Mouse (Mus musculus): ENCODE measurements around the gene Eepd1. TPM values are rescaled to one million over a fixed set of nuclear protein-coding genes. Genes with fewer than 3 reads are reported as not detected.

Gene Eepd1
- polyA plus RNA-seq, 1 experiment from 2014 or later: 6.4 TPM

DNA sequence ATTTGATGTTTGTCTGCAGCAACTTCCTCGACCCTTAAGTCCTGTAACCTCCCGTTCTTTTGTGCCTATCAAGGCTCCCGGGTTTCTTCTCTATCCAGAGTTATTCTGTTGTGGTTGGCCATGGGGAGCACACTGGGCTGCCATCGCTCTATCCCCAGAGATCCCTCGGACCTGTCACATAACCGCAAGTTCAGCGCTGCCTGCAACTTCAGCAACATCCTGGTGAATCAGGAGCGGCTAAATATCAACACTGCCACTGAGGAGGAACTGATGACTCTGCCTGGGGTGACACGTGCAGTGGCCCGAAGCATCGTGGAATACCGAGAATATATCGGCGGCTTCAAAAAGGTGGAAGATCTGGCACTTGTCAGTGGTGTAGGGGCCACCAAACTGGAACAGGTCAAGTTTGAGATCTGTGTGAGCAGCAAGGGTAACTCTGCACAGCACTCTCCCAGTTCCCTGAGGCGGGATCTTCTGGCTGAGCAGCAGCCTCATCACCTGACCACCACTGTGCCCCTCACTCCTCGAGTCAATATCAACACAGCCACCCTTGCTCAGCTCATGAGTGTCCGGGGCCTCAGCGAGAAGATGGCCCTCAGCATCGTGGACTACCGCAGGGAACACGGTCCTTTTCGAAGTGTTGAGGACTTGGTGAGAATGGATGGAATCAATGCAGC lies 1.1 kb downstream of the Eepd1 start:
- no peaks in the 10 kb centered on the region for H3K36me3 ChIP-seq
- ATAC-seq (replicated peaks; ENCODE audit: low FRiP score): no peak
- H3K9me3 ChIP-seq (replicated peaks): no peaks in the 10 kb centered on the region
- H3K4me3 ChIP-seq (replicated peaks): peak overlapping the region; percentile 69
- peaks cover 34% of the 10 kb centered on the region for H3K4me1 ChIP-seq
- H3K27me3 ChIP-seq: peaks cover 28% of the 10 kb centered on the region
- WGBS: 42% methylated on average over 22 of the region's 22 CpGs
- H3K4me2 ChIP-seq: peak overlapping the region; percentile 80
- H3K9ac ChIP-seq: no peak overlapping the region
- no peak overlapping the region for H3K27ac ChIP-seq

DNA sequence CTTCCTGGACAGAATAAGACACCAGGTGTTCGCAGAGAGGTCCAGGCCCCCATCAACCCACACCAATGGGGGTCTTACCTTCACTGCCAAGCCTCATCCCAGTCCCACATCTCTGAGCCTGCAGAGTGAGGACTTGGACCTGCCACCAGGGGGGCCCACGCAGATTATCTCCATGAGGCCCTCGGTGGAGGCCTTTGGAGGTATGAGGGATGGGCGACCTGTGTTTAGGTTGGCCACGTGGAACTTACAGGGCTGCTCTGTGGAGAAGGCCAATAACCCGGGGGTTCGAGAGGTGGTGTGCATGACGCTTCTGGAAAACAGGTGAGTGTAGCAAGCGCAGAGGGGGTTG lies 1.6 kb downstream of the Eepd1 start:
- Histone ChIP-seq H3K9me3 (replicated peaks) (no peaks in the 10 kb centered on the region), H3K27me3 (peaks cover 28% of the 10 kb centered on the region), H3K4me1 (peaks cover 39% of the 10 kb centered on the region), H3K9ac (no peak overlapping the region), H3K4me3 (replicated peaks) (no peak overlapping the region), H3K4me2 (0 out of 2 replicates have a peak overlapping the region, but pooled peaks have one; percentile 8), H3K27ac (no peak overlapping the region), H3K36me3 (no peaks in the 10 kb centered on the region)
- ATAC-seq (replicated peaks; ENCODE audit: low FRiP score): no peak
- 89% methylated on average over 9 of the region's 9 CpGs for WGBS

DNA sequence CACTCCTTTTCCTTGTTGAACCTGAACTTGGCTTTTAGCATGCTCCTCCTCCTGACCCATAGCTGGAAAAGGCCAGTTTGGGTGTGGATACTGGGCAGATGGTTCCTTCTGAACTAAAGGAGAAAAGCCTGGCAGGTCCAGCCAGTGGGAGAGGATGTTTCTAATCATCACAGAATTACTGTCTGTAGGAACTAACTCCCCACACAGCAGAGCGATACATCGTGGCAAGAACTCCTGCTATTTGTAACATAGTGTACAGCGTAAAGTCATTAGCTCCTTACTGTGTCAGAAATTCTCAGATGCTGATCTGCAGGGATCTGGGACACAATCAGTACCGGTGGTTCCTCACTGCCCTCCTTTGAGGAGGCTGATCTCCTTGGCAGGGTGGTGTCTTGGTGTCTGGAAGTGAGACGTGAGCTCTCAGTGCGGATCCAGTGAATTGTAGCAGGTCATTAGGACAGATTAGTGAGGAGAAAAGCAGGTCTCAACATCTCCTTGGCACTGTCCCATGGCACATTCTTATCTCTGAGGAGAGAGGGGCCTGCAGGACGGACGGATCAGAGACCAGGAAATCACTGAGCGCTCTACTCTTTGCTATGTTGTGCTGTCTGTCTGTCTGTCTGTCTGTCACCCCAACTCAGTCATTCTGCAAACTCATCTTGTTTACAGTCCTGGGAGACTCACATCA lies 2.7 kb downstream of the Eepd1 start:
- ATAC-seq (replicated peaks; ENCODE audit: low FRiP score): no peak

GRCm38 (mm10) chr9:25484619-25484986 lies 3.3 kb downstream of the Eepd1 start:
- H3K4me1 ChIP-seq: peaks cover 46% of the 10 kb centered on the region
- no peak overlapping the region for H3K27ac ChIP-seq
- H3K27me3 ChIP-seq: peaks cover 28% of the 10 kb centered on the region
- no peak for ATAC-seq (replicated peaks; ENCODE audit: low FRiP score)
- 81% methylated on average over 3 of the region's 3 CpGs for WGBS
- no peaks in the 10 kb centered on the region for H3K9me3 ChIP-seq (replicated peaks)
- no peaks in the 10 kb centered on the region for H3K36me3 ChIP-seq
- H3K9ac ChIP-seq: no peak overlapping the region
- no peak overlapping the region for H3K4me3 ChIP-seq (replicated peaks)
- H3K4me2 ChIP-seq: no peak overlapping the region; the same call in 1 of the 2 replicates

More for the DNA sequence above, 2.7 kb downstream of the Eepd1 start:
- no peak overlapping the region; the same call in 1 of the 2 replicates for H3K4me2 ChIP-seq
- no peak overlapping the region for H3K27ac ChIP-seq
- peaks cover 46% of the 10 kb centered on the region for H3K4me1 ChIP-seq
- no peaks in the 10 kb centered on the region for H3K9me3 ChIP-seq (replicated peaks)
- no peaks in the 10 kb centered on the region for H3K36me3 ChIP-seq
- WGBS: 77% methylated on average over 9 of the region's 9 CpGs
- no peak overlapping the region for H3K9ac ChIP-seq
- H3K4me3 ChIP-seq (replicated peaks): no peak overlapping the region
- H3K27me3 ChIP-seq: peaks cover 28% of the 10 kb centered on the region

- H3K36me3 ChIP-seq: no peaks in the 10 kb centered on the region
- 86% methylated on average over 2 of the region's 2 CpGs for WGBS
- peaks cover 28% of the 10 kb centered on the region for H3K27me3 ChIP-seq
- peaks cover 46% of the 10 kb centered on the region for H3K4me1 ChIP-seq
- H3K27ac ChIP-seq: no peak overlapping the region
- no peaks in the 10 kb centered on the region for H3K9me3 ChIP-seq (replicated peaks)
- no peak for ATAC-seq (replicated peaks; ENCODE audit: low FRiP score)
- no peak overlapping the region for H3K4me2 ChIP-seq
- H3K4me3 ChIP-seq (replicated peaks): no peak overlapping the region
- H3K9ac ChIP-seq: no peak overlapping the region
Measured at GRCm38 (mm10) chr9:25485006-25485405, 3.7 kb downstream of the Eepd1 start.

DNA sequence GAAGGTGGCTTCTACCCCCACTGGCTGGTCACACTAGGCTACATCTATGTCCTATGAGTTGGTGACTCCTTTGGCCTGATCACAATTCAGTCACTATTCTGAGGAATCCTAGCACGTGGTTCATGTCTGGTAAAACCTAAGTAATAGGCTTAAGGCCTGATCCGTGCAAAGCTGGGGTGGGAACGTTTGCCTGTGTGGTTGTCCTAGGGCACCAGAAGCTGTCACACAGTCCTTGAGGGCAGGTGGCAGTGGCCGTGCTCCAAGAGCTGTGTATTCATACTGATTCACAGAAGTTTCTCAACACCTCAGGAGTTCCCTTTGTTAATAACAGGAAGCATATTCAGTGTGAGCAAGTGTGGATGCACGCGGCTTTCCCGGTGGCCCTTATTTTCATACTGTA lies 4.1 kb downstream of the Eepd1 start:
- 75% methylated on average over 7 of the region's 7 CpGs for WGBS
- Histone ChIP-seq H3K4me2 (no peak overlapping the region), H3K36me3 (no peaks in the 10 kb centered on the region), H3K9me3 (replicated peaks) (no peaks in the 10 kb centered on the region), H3K27ac (no peak overlapping the region), H3K9ac (no peak overlapping the region), H3K27me3 (peaks cover 29% of the 10 kb centered on the region), H3K4me3 (replicated peaks) (no peak overlapping the region), H3K4me1 (peaks cover 46% of the 10 kb centered on the region)
- ATAC-seq (replicated peaks; ENCODE audit: low FRiP score): no peak

DNA sequence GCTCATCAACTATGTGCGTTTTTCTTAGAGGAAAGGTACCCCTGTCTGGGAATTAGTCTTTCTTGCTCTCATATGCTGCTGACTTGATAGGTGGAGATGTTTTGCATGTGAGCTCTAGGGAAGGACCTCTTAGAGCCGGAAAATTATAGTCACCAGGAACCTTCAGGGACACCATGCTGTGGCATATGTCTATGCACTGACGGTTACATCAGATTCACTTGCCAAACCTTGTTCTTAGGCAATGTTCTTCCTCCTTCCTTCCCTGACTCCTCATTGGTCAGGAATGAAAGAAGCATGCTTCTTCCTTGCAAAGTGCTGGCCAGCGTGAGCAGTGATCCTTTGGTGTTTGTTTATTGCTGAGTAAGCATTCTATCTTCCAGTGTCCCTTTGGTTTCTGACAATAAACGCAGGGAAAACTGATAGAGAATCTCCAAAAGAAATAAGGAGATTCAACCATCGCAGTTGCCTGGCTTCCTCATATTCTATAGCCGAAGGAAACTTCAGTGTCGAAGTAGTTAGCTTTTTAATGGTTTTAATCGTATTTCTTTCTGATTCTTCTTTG lies 5.0 kb downstream of the Eepd1 start:
- H3K27ac ChIP-seq: no peak overlapping the region
- WGBS: 75% methylated on average over 9 of the region's 9 CpGs
- H3K27me3 ChIP-seq: peaks cover 33% of the 10 kb centered on the region
- H3K9me3 ChIP-seq (replicated peaks): no peaks in the 10 kb centered on the region
- no peak for ATAC-seq (replicated peaks; ENCODE audit: low FRiP score)
- H3K4me3 ChIP-seq (replicated peaks): no peak overlapping the region
- no peaks in the 10 kb centered on the region for H3K36me3 ChIP-seq
- peaks cover 41% of the 10 kb centered on the region for H3K4me1 ChIP-seq
- no peak overlapping the region for H3K9ac ChIP-seq
- H3K4me2 ChIP-seq: no peak overlapping the region

DNA sequence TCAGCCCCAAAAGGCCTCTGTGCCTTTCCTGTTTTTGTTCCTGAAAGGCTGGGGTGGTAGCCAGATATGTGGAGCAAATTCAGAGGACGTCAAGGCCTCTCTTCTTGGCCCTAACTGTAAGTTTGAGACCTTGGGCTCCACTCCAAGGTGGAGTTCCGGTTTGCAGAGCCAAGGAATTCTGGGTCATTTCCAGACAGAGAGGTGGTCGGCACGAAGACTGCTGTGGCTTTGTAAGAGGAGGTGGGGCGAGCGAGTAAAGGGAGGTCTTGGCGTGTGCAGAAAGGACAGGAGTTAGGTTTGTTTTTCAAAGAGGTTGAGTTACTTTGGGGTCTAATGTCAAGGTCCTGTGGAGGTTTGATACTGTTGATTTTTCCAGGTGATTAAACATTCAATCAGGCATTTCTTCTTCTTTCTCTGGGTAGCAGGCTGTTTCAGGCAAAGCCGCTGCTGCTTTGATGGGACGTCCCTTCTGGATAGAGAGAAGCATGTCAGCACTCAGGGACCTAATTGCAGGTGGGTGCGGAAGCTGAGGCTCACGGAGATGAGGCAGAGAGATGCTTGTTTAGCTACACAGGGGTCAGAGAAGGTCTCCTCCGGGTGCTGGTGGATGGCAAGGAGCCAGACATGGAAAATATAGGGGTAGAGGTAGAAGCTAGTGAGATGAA lies 6.2 kb downstream of the Eepd1 start:
- Histone ChIP-seq H3K4me2 (peak overlapping the region; percentile 18), H3K36me3 (no peaks in the 10 kb centered on the region), H3K9ac (no peak overlapping the region), H3K9me3 (replicated peaks) (no peaks in the 10 kb centered on the region), H3K27ac (no peak overlapping the region), H3K27me3 (peaks cover 30% of the 10 kb centered on the region), H3K4me1 (peaks cover 32% of the 10 kb centered on the region), H3K4me3 (replicated peaks) (no peak overlapping the region)
- peak; percentile 85 for ATAC-seq (replicated peaks; ENCODE audit: low FRiP score)
- 21% methylated on average over 12 of the region's 12 CpGs for WGBS

- Histone ChIP-seq H3K9me3 (replicated peaks) (no peaks in the 10 kb centered on the region), H3K9ac (no peak overlapping the region), H3K27me3 (peaks cover 25% of the 10 kb centered on the region), H3K4me1 (peaks cover 25% of the 10 kb centered on the region), H3K4me2 (no peak overlapping the region), H3K4me3 (replicated peaks) (no peak overlapping the region), H3K27ac (no peak overlapping the region), H3K36me3 (no peaks in the 10 kb centered on the region)
- ATAC-seq (replicated peaks; ENCODE audit: low FRiP score): no peak
- 79% methylated on average over 9 of the region's 9 CpGs for WGBS
Measured at GRCm38 (mm10) chr9:25488581-25488980, 7.2 kb downstream of the Eepd1 start.

GRCm38 (mm10) chr9:25489221-25489960 lies 8.0 kb downstream of the Eepd1 start:
- WGBS: 79% methylated on average over 7 of the region's 7 CpGs
- no peaks in the 10 kb centered on the region for H3K9me3 ChIP-seq (replicated peaks)
- H3K27me3 ChIP-seq: peaks cover 25% of the 10 kb centered on the region
- no peak overlapping the region for H3K9ac ChIP-seq
- ATAC-seq (replicated peaks; ENCODE audit: low FRiP score): no peak
- no peaks in the 10 kb centered on the region for H3K36me3 ChIP-seq
- H3K4me1 ChIP-seq: peaks cover 20% of the 10 kb centered on the region
- no peak overlapping the region for H3K4me2 ChIP-seq
- no peak overlapping the region for H3K4me3 ChIP-seq (replicated peaks)
- H3K27ac ChIP-seq: no peak overlapping the region

DNA sequence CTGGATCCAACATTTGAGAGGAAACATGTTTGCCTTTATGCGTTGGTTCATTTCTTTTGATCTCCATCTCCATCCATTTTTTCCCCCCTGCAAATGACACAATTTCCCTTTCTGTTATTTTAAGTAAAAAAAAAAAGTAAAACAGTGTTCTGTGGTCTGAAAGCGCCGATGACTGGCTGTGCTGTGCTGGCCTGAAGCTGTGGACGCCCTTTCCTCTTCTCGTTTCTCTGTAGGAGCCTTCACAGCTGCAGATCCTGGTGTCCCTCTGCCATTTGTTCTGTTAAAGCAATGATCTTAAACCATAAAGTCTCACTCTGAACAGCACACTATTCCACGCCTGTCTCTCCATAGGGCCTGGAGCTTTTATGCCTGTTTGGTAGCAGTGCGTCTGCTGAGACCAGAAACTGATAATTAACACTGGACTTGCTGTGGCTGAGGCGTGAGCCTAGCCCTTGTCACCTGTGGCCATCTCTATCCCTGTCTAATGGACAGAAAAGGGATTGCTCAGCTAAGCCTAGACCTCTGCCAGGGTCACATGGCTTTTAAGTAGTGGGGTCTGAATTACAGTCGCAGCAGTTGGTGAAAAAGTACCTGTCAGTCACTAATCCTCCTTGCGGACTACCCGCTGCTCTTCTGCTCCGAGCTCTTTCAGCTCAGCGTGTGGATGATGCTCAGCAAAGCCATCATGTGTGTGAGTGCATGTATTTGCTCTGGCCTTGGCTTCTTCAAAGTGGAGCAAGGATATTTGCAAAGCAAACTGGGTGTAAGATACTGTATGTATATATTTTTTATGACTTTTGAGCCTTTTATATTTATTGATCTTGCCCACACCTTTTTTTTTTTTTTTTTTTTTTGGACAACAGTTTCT lies 9.2 kb downstream of the Eepd1 start:
- WGBS: 66% methylated on average over 13 of the region's 13 CpGs
- no peaks in the 10 kb centered on the region for H3K9me3 ChIP-seq (replicated peaks)
- H3K27ac ChIP-seq: no peak overlapping the region

More for the DNA sequence above, 9.2 kb downstream of the Eepd1 start:
- ATAC-seq (replicated peaks; ENCODE audit: low FRiP score): no peak
- peaks cover 15% of the 10 kb centered on the region for H3K27me3 ChIP-seq
- no peak overlapping the region for H3K9ac ChIP-seq
- H3K4me1 ChIP-seq: peaks cover 16% of the 10 kb centered on the region
- no peak overlapping the region for H3K4me3 ChIP-seq (replicated peaks)
- no peak overlapping the region for H3K4me2 ChIP-seq
- no peaks in the 10 kb centered on the region for H3K36me3 ChIP-seq

Measured in kidney, embryonic 15.5 days (tissue).